Mouse (Mus musculus) midbrain, embryonic 15.5 days (tissue): Measurements from ENCODE around the gene Ryk. TPM values are rescaled to one million over a fixed set of nuclear protein-coding genes. Genes with fewer than 3 reads are reported as not detected.

Source experiments
- ATAC-seq: fragments of 200-750 bp; cut with Nextera tagmentation; replicated peaks from 2 replicates; pipeline ENCODE4 v1.8.0; 2017; ENCODE audit warnings: moderate TSS enrichment
- H3K27ac ChIP-seq: fragments of 300-500 bp; sonication (generic); 2 replicates; pipeline ENCODE4 v1.5.1; 2015; ENCODE audit warnings: mild to moderate bottlenecking, inconsistent platforms
- H3K27me3 ChIP-seq: fragments of 300-500 bp; sonication (generic); replicated peaks from 2 replicates; pipeline ENCODE4 v1.6.1; 2015; ENCODE audit warnings: inconsistent platforms
- H3K36me3 ChIP-seq: fragments of 300-500 bp; sonication (generic); replicated peaks from 2 replicates; pipeline ENCODE4 v1.6.1; 2015; ENCODE audit warnings: inconsistent platforms
- H3K4me1 ChIP-seq: fragments of 300-500 bp; sonication (generic); 2 replicates; pipeline ENCODE4 v1.6.1; 2015; ENCODE audit warnings: inconsistent platforms
- H3K4me2 ChIP-seq: fragments of 300-500 bp; sonication (generic); 2 replicates; pipeline ENCODE4 v1.6.1; 2015; ENCODE audit warnings: inconsistent platforms, mild to moderate bottlenecking, moderate library complexity
- H3K4me3 ChIP-seq: fragments of 300-500 bp; sonication (generic); 2 replicates; pipeline ENCODE4 v1.5.1; 2015; ENCODE audit warnings: mild to moderate bottlenecking, inconsistent platforms
- H3K9ac ChIP-seq: fragments of 300-500 bp; sonication (generic); 2 replicates; pipeline ENCODE4 v1.6.1; 2015; ENCODE audit warnings: mild to moderate bottlenecking, inconsistent platforms
- H3K9me3 ChIP-seq: fragments of 300-500 bp; sonication (generic); 2 replicates; pipeline ENCODE4 v1.6.1; 2016; ENCODE audit warnings: inconsistent platforms
- WGBS: fragments of 180-500 bp; shearing (Covaris S2); methylation state at CpG from one replicate; pipeline ENCODE4 v1.1.7; 2015; ENCODE audit warnings: mixed read lengths; 5-methylcytosine and 5-hydroxymethylcytosine counted together
- polyA plus RNA-seq: library from polyadenylated mRNA; unstranded; fragments of >200 nt; fragmentation: Nextera tagmentation; extraction: Ambion mirVana; gene quantifications from 2 replicates; pipeline ENCODE4 v1.2.1, GENCODE M21; 2015

The Ryk gene
- polyA plus RNA-seq, 1 experiment from 2014 or later = 12.5 TPM

GRCm38 (mm10) chr9:102860802-102861469 lies 26.2 kb downstream of the Ryk start:
- no peak overlapping the region for H3K4me2 ChIP-seq
- H3K27ac ChIP-seq = no peak overlapping the region
- no peak for ATAC-seq
- H3K4me1 ChIP-seq = peaks cover 16% of the 10 kb centered on the region
- H3K36me3 ChIP-seq = 0 out of 2 replicates have a peak, but pooled peaks cover 3% of the 10 kb centered on the region
- WGBS = 85% methylated on average over 7 of the region's 7 CpGs
- H3K4me3 ChIP-seq = no peak overlapping the region
- no peaks in the 10 kb centered on the region for H3K9me3 ChIP-seq
- no peaks in the 10 kb centered on the region for H3K27me3 ChIP-seq
- no peak overlapping the region for H3K9ac ChIP-seq

- Histone ChIP-seq H3K9ac (no peak overlapping the region), H3K27ac (no peak overlapping the region), H3K4me2 (no peak overlapping the region), H3K4me1 (peaks cover 16% of the 10 kb centered on the region), H3K9me3 (no peaks in the 10 kb centered on the region), H3K27me3 (no peaks in the 10 kb centered on the region), H3K36me3 (0 out of 2 replicates have a peak, but pooled peaks cover 3% of the 10 kb centered on the region), H3K4me3 (no peak overlapping the region)
- 85% methylated on average over 7 of the region's 7 CpGs for WGBS
- no peak for ATAC-seq
Observed at GRCm38 (mm10) chr9:102861789-102862188, 27.1 kb downstream of the Ryk start.

- Histone ChIP-seq H3K9me3 (no peaks in the 10 kb centered on the region), H3K9ac (no peak overlapping the region), H3K27me3 (no peaks in the 10 kb centered on the region), H3K4me3 (no peak overlapping the region), H3K4me2 (no peak overlapping the region), H3K27ac (no peak overlapping the region), H3K36me3 (no peaks in the 10 kb centered on the region), H3K4me1 (peaks cover 16% of the 10 kb centered on the region)
- 79% methylated on average over 3 of the region's 3 CpGs for WGBS
- ATAC-seq = no peak
Observed at GRCm38 (mm10) chr9:102862260-102862659, 27.5 kb downstream of the Ryk start.

- Histone ChIP-seq H3K9ac (no peak overlapping the region), H3K4me2 (no peak overlapping the region), H3K36me3 (peaks cover 9% of the 10 kb centered on the region; the same call in 1 of the 2 replicates), H3K4me3 (no peak overlapping the region), H3K4me1 (peaks cover 16% of the 10 kb centered on the region), H3K27ac (no peak overlapping the region), H3K9me3 (no peaks in the 10 kb centered on the region), H3K27me3 (no peaks in the 10 kb centered on the region)
- ATAC-seq = no peak
- WGBS = 64% methylated on average over 14 of the region's 14 CpGs
Observed at GRCm38 (mm10) chr9:102863876-102864545, 29.3 kb downstream of the Ryk start.

GRCm38 (mm10) chr9:102864931-102865330 lies 30.2 kb downstream of the Ryk start:
- H3K4me1 ChIP-seq = peaks cover 16% of the 10 kb centered on the region
- H3K27ac ChIP-seq = no peak overlapping the region
- no peak for ATAC-seq
- H3K27me3 ChIP-seq = no peaks in the 10 kb centered on the region
- no peak overlapping the region for H3K4me2 ChIP-seq
- H3K4me3 ChIP-seq = no peak overlapping the region
- H3K9ac ChIP-seq = no peak overlapping the region
- 71% methylated on average over 8 of the region's 8 CpGs for WGBS
- no peaks in the 10 kb centered on the region for H3K9me3 ChIP-seq
- peaks cover 9% of the 10 kb centered on the region; the same call in 1 of the 2 replicates for H3K36me3 ChIP-seq

GRCm38 (mm10) chr9:102865946-102866737 lies 31.4 kb downstream of the Ryk start:
- Histone ChIP-seq H3K27me3 (no peaks in the 10 kb centered on the region), H3K4me1 (peaks cover 16% of the 10 kb centered on the region), H3K27ac (no peak overlapping the region), H3K9me3 (no peaks in the 10 kb centered on the region), H3K4me3 (no peak overlapping the region), H3K36me3 (peaks cover 9% of the 10 kb centered on the region; the same call in 1 of the 2 replicates), H3K4me2 (no peak overlapping the region), H3K9ac (no peak overlapping the region)
- 80% methylated on average over 12 of the region's 12 CpGs for WGBS
- ATAC-seq = 0 out of 2 replicates have a peak, but pooled peaks have one; percentile 6

- ATAC-seq = 0 out of 2 replicates have a peak, but pooled peaks have one; percentile 14
Observed at GRCm38 (mm10) chr9:102866893-102867292, 32.2 kb downstream of the Ryk start.

GRCm38 (mm10) chr9:102867516-102867915 lies 32.8 kb downstream of the Ryk start:
- H3K9ac ChIP-seq = no peak overlapping the region
- no peak for ATAC-seq
- WGBS = 85% methylated on average over 4 of the region's 4 CpGs

More at GRCm38 (mm10) chr9:102866893-102867292, 32.2 kb downstream of the Ryk start:
- Histone ChIP-seq H3K9ac (no peak overlapping the region), H3K4me1 (peaks cover 16% of the 10 kb centered on the region), H3K4me2 (no peak overlapping the region), H3K4me3 (no peak overlapping the region), H3K9me3 (no peaks in the 10 kb centered on the region), H3K27ac (no peak overlapping the region), H3K27me3 (no peaks in the 10 kb centered on the region), H3K36me3 (peaks cover 9% of the 10 kb centered on the region; the same call in 1 of the 2 replicates)
- 11% methylated on average over 4 of the region's 4 CpGs for WGBS

GRCm38 (mm10) chr9:102868451-102868850 lies 33.7 kb downstream of the Ryk start:
- WGBS = 94% methylated on average over 7 of the region's 7 CpGs
- peaks cover 9% of the 10 kb centered on the region; the same call in 1 of the 2 replicates for H3K36me3 ChIP-seq
- H3K27ac ChIP-seq = no peak overlapping the region
- H3K9me3 ChIP-seq = no peaks in the 10 kb centered on the region
- no peak overlapping the region for H3K4me3 ChIP-seq
- no peak overlapping the region for H3K9ac ChIP-seq
- H3K27me3 ChIP-seq = no peaks in the 10 kb centered on the region
- H3K4me2 ChIP-seq = no peak overlapping the region
- no peak for ATAC-seq
- H3K4me1 ChIP-seq = peaks cover 16% of the 10 kb centered on the region

More at GRCm38 (mm10) chr9:102867516-102867915, 32.8 kb downstream of the Ryk start:
- Histone ChIP-seq H3K4me2 (no peak overlapping the region), H3K27me3 (no peaks in the 10 kb centered on the region), H3K36me3 (peaks cover 9% of the 10 kb centered on the region; the same call in 1 of the 2 replicates), H3K4me1 (peaks cover 16% of the 10 kb centered on the region), H3K27ac (no peak overlapping the region), H3K9me3 (no peaks in the 10 kb centered on the region), H3K4me3 (no peak overlapping the region)

GRCm38 (mm10) chr9:102876054-102876690 lies 41.5 kb downstream of the Ryk start:
- Histone ChIP-seq H3K4me1 (no peaks in the 10 kb centered on the region), H3K4me3 (no peak overlapping the region), H3K36me3 (peaks cover 4% of the 10 kb centered on the region; the same call in 1 of the 2 replicates), H3K27ac (no peak overlapping the region), H3K9ac (no peak overlapping the region), H3K27me3 (no peaks in the 10 kb centered on the region), H3K9me3 (no peaks in the 10 kb centered on the region), H3K4me2 (no peak overlapping the region)
- ATAC-seq = no peak
- WGBS = 93% methylated on average over 7 of the region's 7 CpGs

- 80% methylated on average over 9 of the region's 9 CpGs for WGBS
- Histone ChIP-seq H3K9ac (no peak overlapping the region), H3K4me1 (no peaks in the 10 kb centered on the region), H3K27ac (no peak overlapping the region), H3K36me3 (peaks cover 4% of the 10 kb centered on the region; the same call in 1 of the 2 replicates), H3K4me3 (no peak overlapping the region), H3K4me2 (no peak overlapping the region), H3K27me3 (no peaks in the 10 kb centered on the region), H3K9me3 (no peaks in the 10 kb centered on the region)
- ATAC-seq = no peak
Observed at GRCm38 (mm10) chr9:102877916-102878315, 43.2 kb downstream of the Ryk start.
